Mouse (Mus musculus): ENCODE results near the gene Postn. TPM values are rescaled to one million over a fixed set of nuclear protein-coding genes. Genes with fewer than 3 reads are reported as not detected.
A peak's percentile ranks its signal among the peaks of the same experiment; 100 is the strongest.

Gene Postn
- polyA plus RNA-seq, 1 experiment from 2014 or later, result 181 TPM

- Histone ChIP-seq H3K9me3 (no peaks in the 10 kb centered on the region), H3K27ac (no peak overlapping the region), H3K4me1 (peaks cover 7% of the 10 kb centered on the region), H3K27me3 (no peaks in the 10 kb centered on the region), H3K4me3 (no peak overlapping the region), H3K36me3 (no peaks in the 10 kb centered on the region), H3K4me2 (replicated peaks) (no peak overlapping the region), H3K9ac (no peak overlapping the region)
- WGBS, result 9% methylated on average over 2 of the region's 2 CpGs
- ATAC-seq (ENCODE audit: insufficient number of reproducible peaks, insufficient read depth, low FRiP score, low TSS enrichment), result no peak
Measured at GRCm38 (mm10) chr3:54399321-54399720, 38.4 kb downstream of the Postn start.

GRCm38 (mm10) chr3:54399911-54400310, 39.0 kb downstream of the Postn start:
- Histone ChIP-seq H3K4me2 (replicated peaks) (no peak overlapping the region), H3K4me1 (peaks cover 7% of the 10 kb centered on the region), H3K9ac (no peak overlapping the region), H3K4me3 (no peak overlapping the region), H3K27ac (no peak overlapping the region), H3K27me3 (no peaks in the 10 kb centered on the region), H3K36me3 (no peaks in the 10 kb centered on the region), H3K9me3 (no peaks in the 10 kb centered on the region)
- no peak for ATAC-seq (ENCODE audit: insufficient number of reproducible peaks, insufficient read depth, low FRiP score, low TSS enrichment)
- 43% methylated on average over 2 of the region's 2 CpGs for WGBS

- H3K4me1 ChIP-seq, result peaks cover 7% of the 10 kb centered on the region
- H3K36me3 ChIP-seq, result no peaks in the 10 kb centered on the region
- no peak overlapping the region for H3K4me3 ChIP-seq
- H3K9me3 ChIP-seq, result no peaks in the 10 kb centered on the region
- no peak overlapping the region for H3K9ac ChIP-seq
- no peak for ATAC-seq (ENCODE audit: insufficient number of reproducible peaks, insufficient read depth, low FRiP score, low TSS enrichment)
- WGBS, result 73% methylated on average over 1 of the region's 1 CpGs
- H3K27ac ChIP-seq, result no peak overlapping the region
- H3K4me2 ChIP-seq (replicated peaks), result no peak overlapping the region
- H3K27me3 ChIP-seq, result no peaks in the 10 kb centered on the region
Measured at GRCm38 (mm10) chr3:54400617-54401016, 39.7 kb downstream of the Postn start.

GRCm38 (mm10) chr3:54401706-54402105, 40.8 kb downstream of the Postn start:
- Histone ChIP-seq H3K36me3 (no peaks in the 10 kb centered on the region), H3K4me1 (peaks cover 7% of the 10 kb centered on the region), H3K4me2 (replicated peaks) (no peak overlapping the region), H3K27ac (no peak overlapping the region), H3K4me3 (no peak overlapping the region), H3K9me3 (no peaks in the 10 kb centered on the region), H3K9ac (no peak overlapping the region), H3K27me3 (no peaks in the 10 kb centered on the region)
- 79% methylated on average over 5 of the region's 5 CpGs for WGBS
- no peak for ATAC-seq (ENCODE audit: insufficient number of reproducible peaks, insufficient read depth, low FRiP score, low TSS enrichment)

GRCm38 (mm10) chr3:54403791-54404190, 42.9 kb downstream of the Postn start:
- H3K9me3 ChIP-seq, result no peaks in the 10 kb centered on the region
- H3K9ac ChIP-seq, result no peak overlapping the region
- H3K36me3 ChIP-seq, result no peaks in the 10 kb centered on the region
- WGBS, result 51% methylated on average over 3 of the region's 3 CpGs
- peaks cover 7% of the 10 kb centered on the region for H3K4me1 ChIP-seq
- no peak overlapping the region for H3K27ac ChIP-seq
- no peak for ATAC-seq (ENCODE audit: insufficient number of reproducible peaks, insufficient read depth, low FRiP score, low TSS enrichment)
- no peaks in the 10 kb centered on the region for H3K27me3 ChIP-seq
- H3K4me3 ChIP-seq, result no peak overlapping the region
- H3K4me2 ChIP-seq (replicated peaks), result no peak overlapping the region

GRCm38 (mm10) chr3:54406567-54406966, 45.7 kb downstream of the Postn start:
- no peaks in the 10 kb centered on the region for H3K36me3 ChIP-seq
- ATAC-seq (ENCODE audit: insufficient number of reproducible peaks, insufficient read depth, low FRiP score, low TSS enrichment), result no peak
- H3K4me2 ChIP-seq (replicated peaks), result no peak overlapping the region
- H3K9me3 ChIP-seq, result no peaks in the 10 kb centered on the region
- no peaks in the 10 kb centered on the region for H3K27me3 ChIP-seq
- H3K4me3 ChIP-seq, result no peak overlapping the region
- 45% methylated on average over 2 of the region's 2 CpGs for WGBS
- H3K27ac ChIP-seq, result no peak overlapping the region
- H3K4me1 ChIP-seq, result no peaks in the 10 kb centered on the region; the same call in 1 of the 2 replicates
- no peak overlapping the region for H3K9ac ChIP-seq

- Histone ChIP-seq H3K27me3 (no peaks in the 10 kb centered on the region), H3K9ac (no peak overlapping the region), H3K4me1 (peaks cover 16% of the 10 kb centered on the region), H3K9me3 (no peaks in the 10 kb centered on the region), H3K36me3 (no peaks in the 10 kb centered on the region), H3K4me2 (replicated peaks) (no peak overlapping the region), H3K27ac (no peak overlapping the region), H3K4me3 (no peak overlapping the region)
- WGBS, result 83% methylated on average over 3 of the region's 3 CpGs
- ATAC-seq (ENCODE audit: insufficient number of reproducible peaks, insufficient read depth, low FRiP score, low TSS enrichment), result no peak
Measured at GRCm38 (mm10) chr3:54411052-54411451, 50.1 kb downstream of the Postn start.

- no peak overlapping the region; the same call in 1 of the 2 replicates for H3K4me2 ChIP-seq (replicated peaks)
- H3K27ac ChIP-seq, result peak overlapping the region; percentile 87
- H3K4me1 ChIP-seq, result peaks cover 21% of the 10 kb centered on the region
- H3K9me3 ChIP-seq, result no peaks in the 10 kb centered on the region
- ATAC-seq (ENCODE audit: insufficient number of reproducible peaks, insufficient read depth, low FRiP score, low TSS enrichment), result peak; percentile 92
- H3K27me3 ChIP-seq, result no peaks in the 10 kb centered on the region
- no peaks in the 10 kb centered on the region for H3K36me3 ChIP-seq
- 21% methylated on average over 7 of the region's 7 CpGs for WGBS
- H3K9ac ChIP-seq, result no peak overlapping the region
- no peak overlapping the region for H3K4me3 ChIP-seq
Measured at GRCm38 (mm10) chr3:54412885-54413583, 52.1 kb downstream of the Postn start.

GRCm38 (mm10) chr3:54413584-54413897, 52.6 kb downstream of the Postn start:
- H3K27ac ChIP-seq, result peak overlapping the region; percentile 87
- 41% methylated on average over 1 of the region's 1 CpGs for WGBS
- no peak overlapping the region; the same call in 1 of the 2 replicates for H3K4me2 ChIP-seq (replicated peaks)
- peak; percentile 82; the same call in 1 of the 2 replicates for ATAC-seq (ENCODE audit: insufficient number of reproducible peaks, insufficient read depth, low FRiP score, low TSS enrichment)
- H3K9ac ChIP-seq, result no peak overlapping the region
- H3K4me1 ChIP-seq, result peaks cover 22% of the 10 kb centered on the region
- no peaks in the 10 kb centered on the region for H3K9me3 ChIP-seq
- H3K36me3 ChIP-seq, result no peaks in the 10 kb centered on the region
- H3K27me3 ChIP-seq, result no peaks in the 10 kb centered on the region
- H3K4me3 ChIP-seq, result no peak overlapping the region

- Histone ChIP-seq H3K27me3 (no peaks in the 10 kb centered on the region), H3K4me2 (replicated peaks) (no peak overlapping the region), H3K4me3 (no peak overlapping the region), H3K9ac (no peak overlapping the region), H3K4me1 (peaks cover 22% of the 10 kb centered on the region), H3K9me3 (no peaks in the 10 kb centered on the region), H3K27ac (peak overlapping the region; percentile 83), H3K36me3 (no peaks in the 10 kb centered on the region)
- no peak for ATAC-seq (ENCODE audit: insufficient number of reproducible peaks, insufficient read depth, low FRiP score, low TSS enrichment)
- WGBS, result 80% methylated on average over 1 of the region's 1 CpGs
Measured at GRCm38 (mm10) chr3:54414386-54414785, 53.5 kb downstream of the Postn start.

GRCm38 (mm10) chr3:54417833-54418386, 57.0 kb downstream of the Postn start:
- 31% methylated on average over 6 of the region's 6 CpGs for WGBS
- Histone ChIP-seq H3K4me3 (no peak overlapping the region), H3K9ac (no peak overlapping the region), H3K4me1 (peaks cover 23% of the 10 kb centered on the region), H3K4me2 (replicated peaks) (no peak overlapping the region), H3K36me3 (no peaks in the 10 kb centered on the region), H3K27me3 (no peaks in the 10 kb centered on the region), H3K27ac (peak overlapping the region; percentile 63; the same call in 1 of the 2 replicates), H3K9me3 (no peaks in the 10 kb centered on the region)
- no peak for ATAC-seq (ENCODE audit: insufficient number of reproducible peaks, insufficient read depth, low FRiP score, low TSS enrichment)

GRCm38 (mm10) chr3:54420189-54420928, 59.5 kb downstream of the Postn start:
- no peaks in the 10 kb centered on the region for H3K36me3 ChIP-seq
- H3K4me2 ChIP-seq (replicated peaks), result no peak overlapping the region
- WGBS, result 33% methylated on average over 10 of the region's 10 CpGs
- H3K4me3 ChIP-seq, result no peak overlapping the region
- peak overlapping the region; percentile 75 for H3K27ac ChIP-seq
- H3K9me3 ChIP-seq, result no peaks in the 10 kb centered on the region
- H3K9ac ChIP-seq, result no peak overlapping the region
- ATAC-seq (ENCODE audit: insufficient number of reproducible peaks, insufficient read depth, low FRiP score, low TSS enrichment), result no peak
- H3K27me3 ChIP-seq, result no peaks in the 10 kb centered on the region
- peaks cover 17% of the 10 kb centered on the region for H3K4me1 ChIP-seq

All from embryonic facial prominence, embryonic 12.5 days (tissue).